In genomic region chr4:129061486-129061885, GRCm38 (mm10) we compare ENCODE assay signal across 24 mouse cellular contexts. TPM values are rescaled to one million over a fixed set of nuclear protein-coding genes. Genes with fewer than 3 reads are reported as not detected.
DNase-seq lines count a peak whose midpoint lies in the region; ATAC-seq and TF ChIP-seq lines count a peak whose summit lies in the region.
"Had no signal": no experiment of that assay in that cellular context is flagged by ENCODE, and none has a peak within 500 bp of the region (broad histone marks: within the 10 kb centered on the region; RNA-seq: fewer than 3 reads in every experiment).

No protein-coding gene starts in this region.

- ATAC-seq in cerebellum, adult (ENCODE audit: insufficient number of reproducible peaks, low FRiP score, low TSS enrichment), result no peak
- no peak for ATAC-seq in megakaryocyte, adult 5-6 weeks (ENCODE audit: poor library complexity, severe bottlenecking)
- ATAC-seq in neural tube, embryonic 15.5 days (ENCODE audit: low FRiP score), result no peak
- no peak for ATAC-seq in erythroid progenitor cell, adult 5-6 weeks (replicated peaks; ENCODE audit: low FRiP score, poor library complexity, severe bottlenecking)
- ATAC-seq: forebrain, embryonic 16.5 days; Patski had no signal

- no peaks in the 10 kb centered on the region for H3K9me3 ChIP-seq in megakaryocyte, embryonic 14.5 days
- no peaks in the 10 kb centered on the region for H3K9me3 ChIP-seq in neural tube, embryonic 15.5 days (replicated peaks)
- H3K9me3 ChIP-seq: embryonic facial prominence, embryonic 12.5 days; forebrain, embryonic 12.5 days; heart, embryonic 10.5 days had no signal

- H3K9ac ChIP-seq in neural tube, embryonic 15.5 days (replicated peaks), result no peak overlapping the region
- H3K9ac ChIP-seq: embryonic facial prominence, embryonic 12.5 days; forebrain, embryonic 12.5 days had no signal

- DNase-seq in cerebellum, adult 2 months, result peak in 1 of 2 experiments; percentile 45
- DNase-seq in neural tube, embryonic 10.5 days (ENCODE audit: extremely low spot score, low spot score), result no peak
- DNase-seq: adrenal gland, adult 2 months; adrenal gland, postnatal 25 days; cerebellum, adult 11 months; cerebellum, adult 9-10 months; cerebellum, postnatal 25 days; gastrocnemius, postnatal 10 days; heart, adult 18-20 months; heart, postnatal 10 days; heart, postnatal 4 days had no signal

- peaks cover 11% of the 10 kb centered on the region for H3K4me1 ChIP-seq in cerebellum, adult 2 months (ENCODE audit: control insufficient read depth, insufficient read depth, low read length)
- peaks cover 70% of the 10 kb centered on the region for H3K4me1 ChIP-seq in megakaryocyte, embryonic 14.5 days
- H3K4me1 ChIP-seq in neural tube, embryonic 15.5 days, result peaks cover 27% of the 10 kb centered on the region

- peak overlapping the region; percentile 4 for H3K4me3 ChIP-seq in cerebellum, adult 2 months (replicated peaks; ENCODE audit: insufficient read depth, low read depth, low read length)
- H3K4me3 ChIP-seq in megakaryocyte, embryonic 14.5 days (replicated peaks), result peak overlapping the region; percentile 100
- no peak overlapping the region for H3K4me3 ChIP-seq in neural tube, embryonic 15.5 days (replicated peaks)
- H3K4me3 ChIP-seq: embryonic facial prominence, embryonic 12.5 days; forebrain, embryonic 12.5 days; heart, embryonic 10.5 days had no signal

- H3K4me2 ChIP-seq in neural tube, embryonic 15.5 days, result peak overlapping the region; percentile 96; the same call in 1 of the 2 replicates
- H3K4me2 ChIP-seq: embryonic facial prominence, embryonic 12.5 days; forebrain, embryonic 12.5 days had no signal

- TF ChIP-seq CTCF in cerebellum, adult 2 months (IDR thresholded peaks at IDR 0.05; ENCODE audit: borderline replicate concordance, insufficient read depth, low read depth, low read length), result no peak

- WGBS in cerebellum, adult 2 months, result 26% methylated on average over 1 of the region's 1 CpGs
- WGBS in neural tube, embryonic 15.5 days, result 94% methylated on average over 1 of the region's 1 CpGs

- H3K27me3 ChIP-seq in cerebellum, adult 2 months (ENCODE audit: control insufficient read depth, insufficient read depth, low read length), result no peaks in the 10 kb centered on the region
- H3K27me3 ChIP-seq in megakaryocyte, embryonic 14.5 days (replicated peaks), result no peaks in the 10 kb centered on the region
- H3K27me3 ChIP-seq in neural tube, embryonic 15.5 days (replicated peaks), result no peaks in the 10 kb centered on the region
- H3K27me3 ChIP-seq: embryonic facial prominence, embryonic 12.5 days; forebrain, embryonic 12.5 days; Patski had no signal

- TF ChIP-seq POLR2A in cerebellum, adult 2 months (IDR thresholded peaks at IDR 0.05; ENCODE audit: borderline replicate concordance, insufficient read depth, low read length), result no peak

- H3K27ac ChIP-seq in cerebellum, adult 2 months (ENCODE audit: insufficient read depth, low read length), result 0 out of 2 replicates have a peak overlapping the region, but pooled peaks have one; percentile 5
- H3K27ac ChIP-seq in neural tube, embryonic 15.5 days (replicated peaks), result no peak overlapping the region
- H3K27ac ChIP-seq: embryonic facial prominence, embryonic 12.5 days; forebrain, embryonic 12.5 days; heart, embryonic 10.5 days had no signal

- peaks cover 33% of the 10 kb centered on the region for H3K36me3 ChIP-seq in megakaryocyte, embryonic 14.5 days (replicated peaks; ENCODE audit: low read length)
- H3K36me3 ChIP-seq in neural tube, embryonic 15.5 days, result no peaks in the 10 kb centered on the region
- H3K36me3 ChIP-seq: embryonic facial prominence, embryonic 12.5 days; forebrain, embryonic 12.5 days; heart, embryonic 10.5 days had no signal

RNA-seq across cellular contexts. Expression of gene Rnf19b, which starts 3.4 kb away (rescaled TPM):
- polyA plus RNA-seq in cerebellum, adult 2 months (2012; rRNA removed), result 137 and 154 TPM in 2 replicates
- polyA plus RNA-seq in megakaryocyte, embryonic 14.5 days (2012; ENCODE audit: insufficient read depth, low replicate concordance), result 696 and 878 TPM in 2 replicates
- 20.2 and 24.2 TPM in 2 replicates for total RNA-seq in megakaryocyte, adult 5-6 weeks (2015)
- 52.8 and 56.8 TPM in 2 replicates for total RNA-seq in megakaryocyte, adult 5-6 weeks (2017)
- polyA plus RNA-seq in neural tube, embryonic 15.5 days (2015; fragmentation: Nextera tagmentation; extraction: Ambion mirVana), result 29.9 and 34.5 TPM in 2 replicates
- 5.4 and 5.9 TPM in 2 replicates for total RNA-seq in erythroid progenitor cell, adult 5-6 weeks (2015; ENCODE audit: low replicate concordance)
- total RNA-seq in erythroid progenitor cell, adult 5-6 weeks (2017; ENCODE audit: low replicate concordance), result 15.3 and 22.7 TPM in 2 replicates

RNA-seq across cellular contexts. Expression of gene Tmem54, which starts 43.9 kb away (rescaled TPM):
- polyA plus RNA-seq in cerebellum, adult 2 months (2012; rRNA removed), result 0.16 TPM in 2 replicates
- not detected in 2 replicates for polyA plus RNA-seq in megakaryocyte, embryonic 14.5 days (2012; ENCODE audit: insufficient read depth, low replicate concordance)
- not detected in 2 replicates for total RNA-seq in megakaryocyte, adult 5-6 weeks (2015)
- not detected in 2 replicates for total RNA-seq in megakaryocyte, adult 5-6 weeks (2017)
- 3.3 TPM in 1 of 2 replicates, not detected in the other for polyA plus RNA-seq in neural tube, embryonic 15.5 days (2015; fragmentation: Nextera tagmentation; extraction: Ambion mirVana)
- total RNA-seq in erythroid progenitor cell, adult 5-6 weeks (2015; ENCODE audit: low replicate concordance), result not detected in 2 replicates
- not detected in 2 replicates for total RNA-seq in erythroid progenitor cell, adult 5-6 weeks (2017; ENCODE audit: low replicate concordance)
- total RNA-seq: adrenal gland, adult 2 months; adrenal gland, postnatal 25 days; gastrocnemius, postnatal 10 days; heart, adult 18-20 months; heart, postnatal 10 days; heart, postnatal 4 days had no signal
- polyA plus RNA-seq: adrenal gland, adult 2 months; cortical plate, adult 2 months; forebrain, embryonic 16.5 days; frontal cortex, adult 2 months; heart, embryonic 14.5 days; Patski had no signal
